ENCODE assay signal across 16 mouse cellular contexts in the genomic region with DNA sequence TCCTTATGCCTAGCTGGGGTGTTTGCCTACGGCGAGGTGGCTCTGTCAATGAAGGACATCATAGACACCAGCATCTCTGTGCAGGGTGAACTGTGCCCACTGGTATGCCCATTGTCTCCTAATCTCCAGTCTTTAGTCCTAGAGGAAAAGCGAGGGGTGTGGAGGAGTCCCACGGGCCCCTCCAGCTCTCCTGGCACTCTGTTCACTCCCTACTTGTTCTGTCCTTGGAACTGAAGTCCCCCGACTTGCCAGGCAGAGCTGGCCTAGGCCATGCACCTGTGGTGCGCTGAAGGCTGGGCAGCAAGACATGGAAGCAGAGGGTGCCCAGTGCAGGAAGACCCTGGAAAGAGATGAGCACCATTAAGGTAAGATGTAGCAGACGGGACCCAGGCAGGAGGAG.
DNase-seq lines count a peak whose midpoint lies in the region; ATAC-seq lines count a peak whose summit lies in the region.
"Had no signal": no experiment of that assay in that cellular context is flagged by ENCODE, and none has a peak within 500 bp of the region (broad histone marks: within the 10 kb centered on the region; RNA-seq: fewer than 3 reads in every experiment).

No protein-coding gene starts in this region.

- peak overlapping the region; percentile 3; the same call in 1 of the 2 replicates for H3K27ac ChIP-seq in liver, embryonic 11.5 days (ENCODE audit: low read depth, low read length)
- peak overlapping the region; percentile 26 for H3K27ac ChIP-seq in embryonic facial prominence, embryonic 10.5 days (replicated peaks)
- H3K27ac ChIP-seq in limb, embryonic 10.5 days, result peak overlapping the region; percentile 67; the same call in 1 of the 2 replicates
- H3K27ac ChIP-seq: heart, embryonic 13.5 days; hindbrain, embryonic 15.5 days; left cerebral cortex, adult 2 months; liver, embryonic 14.5 days; midbrain, embryonic 13.5 days; neural tube, embryonic 12.5 days had no signal

- peak overlapping the region; percentile 23 for H3K4me2 ChIP-seq in liver, embryonic 11.5 days
- H3K4me2 ChIP-seq: heart, embryonic 13.5 days; hindbrain, embryonic 15.5 days; midbrain, embryonic 13.5 days; neural tube, embryonic 12.5 days had no signal

- H3K4me1 ChIP-seq in liver, embryonic 11.5 days (replicated peaks; ENCODE audit: control insufficient read depth, insufficient read depth, low read length), result peaks cover 2% of the 10 kb centered on the region
- H3K4me1 ChIP-seq in embryonic facial prominence, embryonic 10.5 days, result peaks cover 27% of the 10 kb centered on the region
- peaks cover 21% of the 10 kb centered on the region for H3K4me1 ChIP-seq in limb, embryonic 10.5 days
- H3K4me1 ChIP-seq: heart, embryonic 13.5 days; hindbrain, embryonic 15.5 days; midbrain, embryonic 13.5 days; neural tube, embryonic 12.5 days had no signal

- WGBS in liver, embryonic 11.5 days, result 85% methylated on average over 7 of the region's 7 CpGs
- 87% methylated on average over 7 of the region's 7 CpGs for WGBS in embryonic facial prominence, embryonic 10.5 days
- WGBS in limb, embryonic 10.5 days, result 90% methylated on average over 7 of the region's 7 CpGs

- no peaks in the 10 kb centered on the region for H3K9me3 ChIP-seq in liver, embryonic 11.5 days (ENCODE audit: control insufficient read depth, low read length)
- H3K9me3 ChIP-seq in embryonic facial prominence, embryonic 10.5 days, result no peaks in the 10 kb centered on the region
- no peaks in the 10 kb centered on the region for H3K9me3 ChIP-seq in limb, embryonic 10.5 days (replicated peaks)
- H3K9me3 ChIP-seq: heart, embryonic 13.5 days; hindbrain, embryonic 15.5 days; midbrain, embryonic 13.5 days; neural tube, embryonic 12.5 days had no signal

- intact Hi-C loops in heart, postnatal 25 days (cut with DNase I), result loop anchor here (5.0 kb wide), 1 partner anchor 389 kb away; no protein-coding TSS in a partner anchor

- H3K9ac ChIP-seq in liver, embryonic 11.5 days (ENCODE audit: low read depth, low read length), result no peak overlapping the region
- H3K9ac ChIP-seq: forebrain, postnatal 0 days; heart, embryonic 13.5 days; hindbrain, embryonic 15.5 days; liver, embryonic 14.5 days; midbrain, embryonic 13.5 days; neural tube, embryonic 12.5 days had no signal

- no peaks in the 10 kb centered on the region for H3K36me3 ChIP-seq in liver, embryonic 11.5 days (ENCODE audit: control insufficient read depth, insufficient read depth, low read length)
- no peaks in the 10 kb centered on the region for H3K36me3 ChIP-seq in embryonic facial prominence, embryonic 10.5 days (replicated peaks)
- no peaks in the 10 kb centered on the region for H3K36me3 ChIP-seq in limb, embryonic 10.5 days
- H3K36me3 ChIP-seq: heart, embryonic 13.5 days; hindbrain, embryonic 15.5 days; midbrain, embryonic 13.5 days; neural tube, embryonic 12.5 days had no signal

- H3K27me3 ChIP-seq in liver, embryonic 11.5 days (replicated peaks; ENCODE audit: control insufficient read depth, insufficient read depth, low read length), result no peaks in the 10 kb centered on the region
- peaks cover 6% of the 10 kb centered on the region; the same call in 1 of the 2 replicates for H3K27me3 ChIP-seq in embryonic facial prominence, embryonic 10.5 days (replicated peaks; ENCODE audit: low read depth, poor library complexity, severe bottlenecking)
- no peaks in the 10 kb centered on the region for H3K27me3 ChIP-seq in limb, embryonic 10.5 days (ENCODE audit: low read depth, poor library complexity, severe bottlenecking)
- H3K27me3 ChIP-seq: hindbrain, embryonic 15.5 days; midbrain, embryonic 13.5 days; neural tube, embryonic 12.5 days; Patski had no signal

- DNase-seq in heart, adult 11 months, result peak; percentile 91
- DNase-seq in heart, postnatal 25 days (ENCODE audit: low spot score), result no peak
- DNase-seq in liver, embryonic 11.5 days (ENCODE audit: low spot score), result no peak
- DNase-seq in liver, result no peak
- no peak for DNase-seq in embryonic facial prominence, embryonic 10.5 days (ENCODE audit: low spot score)
- no peak for DNase-seq in limb, embryonic 10.5 days (ENCODE audit: low spot score)
- no peak for DNase-seq in urinary bladder, postnatal 14 days (ENCODE audit: low spot score)
- DNase-seq: forebrain, postnatal 0 days had no signal

- no peak overlapping the region for H3K4me3 ChIP-seq in liver, embryonic 11.5 days (ENCODE audit: low read depth, low read length)
- no peak overlapping the region for H3K4me3 ChIP-seq in embryonic facial prominence, embryonic 10.5 days
- H3K4me3 ChIP-seq in limb, embryonic 10.5 days, result no peak overlapping the region
- H3K4me3 ChIP-seq: heart, embryonic 13.5 days; hindbrain, embryonic 15.5 days; left cerebral cortex, adult 2 months; midbrain, embryonic 13.5 days; neural tube, embryonic 12.5 days had no signal

- ATAC-seq in liver, embryonic 11.5 days (replicated peaks; ENCODE audit: low FRiP score), result no peak
- ATAC-seq in inflammation-experienced regulatory T-cells, adult 6 months, result no peak
- ATAC-seq: forebrain, postnatal 0 days; midbrain, embryonic 13.5 days; Patski had no signal

Comparison
In these comparisons a context has a peak if more than half of its experiments do, and no peak if none do; other contexts are left out.
1. H3K27ac ChIP-seq: peak in every context shown above with its lines; median percentile 67 in limb, embryonic 10.5 days; 26 in embryonic facial prominence, embryonic 10.5 days; 3 in liver, embryonic 11.5 days.